Mouse (Mus musculus) embryonic fibroblast, embryonic 13.5 days (primary cell): Measurements from ENCODE around the gene Aida.

Experiments used
- CTCF ChIP-seq: IDR thresholded peaks from 2 replicates; pipeline ENCODE4 v1.5.1; 2011; ENCODE audit warnings: mild to moderate bottlenecking, control low read depth, low read length, moderate library complexity, borderline replicate concordance; ENCODE audit not compliant: insufficient read depth
- POLR2A ChIP-seq: IDR thresholded peaks from 2 replicates; pipeline ENCODE4 v1.6.1; 2011; ENCODE audit warnings: low read depth, mild to moderate bottlenecking, control low read depth, low read length, moderate library complexity

DNA sequence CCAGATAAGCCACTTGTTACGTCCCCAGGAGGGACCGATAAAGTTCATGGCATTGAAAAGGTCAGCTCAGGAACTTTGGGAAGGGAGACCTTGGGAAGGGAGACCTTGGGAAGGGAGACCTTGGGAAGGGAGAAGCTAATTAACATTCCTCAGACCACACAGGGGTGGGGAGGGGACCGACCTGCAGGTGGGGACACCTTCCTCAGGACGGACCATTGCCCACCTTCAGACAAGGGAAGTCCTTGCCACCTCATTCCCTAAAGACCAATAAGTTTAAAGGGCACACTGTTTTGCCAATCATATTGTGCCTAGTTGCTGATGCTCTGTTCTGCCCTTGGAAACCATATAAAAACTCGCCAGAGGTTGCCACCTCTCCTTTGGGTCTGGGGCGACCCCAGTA is 28.7 kb upstream of the Aida start:
- no peak for TF ChIP-seq CTCF
- no peak for TF ChIP-seq POLR2A
